Mouse (Mus musculus): ENCODE results near the gene Tsga10.
"Not testable (repeated sequence)": the region's sequence is repeated elsewhere in the genome, so short reads cannot be mapped to it uniquely, and the experiment has no call there.

Tsga10 gene

GRCm38 (mm10) chr1:37719030-37719723, 147.1 kb downstream of the Tsga10 start:
- DNase-seq, result no peak

GRCm38 (mm10) chr1:37718516-37718915, 147.7 kb downstream of the Tsga10 start:
- no peak for DNase-seq

- no peak for DNase-seq
These were observed 148.6 kb downstream of the Tsga10 start for GRCm38 (mm10) chr1:37717415-37718195.

GRCm38 (mm10) chr1:37712357-37712737, 153.9 kb downstream of the Tsga10 start:
- DNase-seq, result not testable (repeated sequence)

- DNase-seq, result no peak
These were observed 154.5 kb downstream of the Tsga10 start for GRCm38 (mm10) chr1:37711596-37712356.

- DNase-seq, result no peak
These were observed 155.1 kb downstream of the Tsga10 start for GRCm38 (mm10) chr1:37711082-37711481.

GRCm38 (mm10) chr1:37709736-37710135, 156.5 kb downstream of the Tsga10 start:
- no peak for DNase-seq

GRCm38 (mm10) chr1:37708270-37708955, 157.8 kb downstream of the Tsga10 start:
- no peak for DNase-seq
